Mouse (Mus musculus): ENCODE results near the gene Nek9. TPM values are rescaled to one million over a fixed set of nuclear protein-coding genes. Genes with fewer than 3 reads are reported as not detected.

Nek9 gene
- polyA plus RNA-seq, 2 experiments from 2014 or later, result 11.2 to 13.9 TPM

DNA sequence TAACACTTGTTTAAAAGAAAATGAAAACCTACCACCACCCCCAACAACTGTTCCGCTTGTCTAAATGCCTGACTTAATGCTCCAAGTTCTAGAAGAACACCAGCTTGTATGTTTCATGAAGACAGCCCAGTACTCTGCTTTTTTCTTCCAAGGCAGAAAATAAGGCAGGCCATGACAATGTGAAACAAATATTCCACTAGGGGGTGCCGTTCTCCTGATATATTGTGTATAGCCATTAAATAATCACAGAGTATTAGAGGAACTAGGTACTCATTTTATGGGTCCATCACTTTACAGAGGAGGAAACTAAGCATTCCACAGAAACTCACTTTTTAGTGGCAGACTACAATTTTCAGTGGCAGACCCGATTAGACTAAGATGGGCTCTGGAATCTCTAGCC is 7.2 kb upstream of the Nek9 start:
- ATAC-seq, result peak; percentile 92

DNA sequence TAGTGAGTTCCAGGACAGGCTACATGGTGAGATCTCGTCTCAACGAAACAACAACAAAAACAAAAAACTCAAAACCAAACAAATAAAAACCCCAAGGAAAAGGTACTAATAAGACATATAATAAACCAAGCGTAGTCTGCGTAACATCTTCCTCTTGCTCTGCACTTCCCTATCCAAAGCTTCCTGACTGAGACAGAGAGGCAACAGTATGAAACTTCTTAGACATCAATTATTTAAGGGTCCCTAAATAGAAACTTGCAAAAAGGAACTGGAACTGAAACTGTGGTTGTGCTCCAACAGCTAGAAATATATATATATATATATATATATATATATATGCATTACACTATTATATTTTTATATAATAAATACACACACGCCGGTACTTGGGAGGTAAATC is 6.4 kb upstream of the Nek9 start:
- ATAC-seq, result no peak

DNA sequence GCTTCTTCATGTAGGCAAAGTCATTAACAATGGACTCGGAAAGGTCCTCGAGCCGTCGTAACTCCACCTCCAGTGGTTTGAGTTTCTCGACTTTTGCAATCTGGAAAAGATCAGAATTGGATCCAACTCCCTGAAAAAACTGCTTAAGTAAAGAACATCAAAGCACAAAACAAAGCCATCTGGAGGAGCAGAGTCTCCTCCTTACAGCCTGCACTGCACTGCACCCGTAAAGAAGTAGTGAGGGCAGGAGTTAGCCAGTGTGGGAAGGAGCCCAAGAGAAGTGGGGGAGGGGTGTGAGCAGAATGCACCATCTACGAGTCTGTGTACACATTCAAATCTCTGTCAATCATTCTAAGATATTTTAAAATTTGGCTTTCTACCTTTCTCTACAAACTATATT is 5.1 kb upstream of the Nek9 start:
- no peak for ATAC-seq

DNA sequence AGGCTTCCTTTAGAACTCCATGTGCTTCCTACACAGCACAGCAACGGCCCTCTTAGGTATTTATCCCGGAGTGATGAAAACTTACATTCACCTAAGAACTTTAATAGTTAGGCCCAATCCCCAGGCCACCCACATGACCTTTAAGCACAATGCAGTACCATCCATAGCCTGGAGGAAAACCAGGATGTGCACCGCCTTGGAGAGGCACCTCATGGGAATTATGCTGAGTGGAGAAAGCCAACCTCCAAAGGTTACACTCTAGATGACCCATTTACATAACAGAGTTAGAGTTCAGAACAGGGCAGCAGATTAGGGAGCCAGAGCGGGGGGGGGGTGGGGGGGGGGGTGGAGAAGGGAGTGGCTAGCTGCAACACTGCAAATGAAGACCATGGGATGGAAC is 3.1 kb upstream of the Nek9 start:
- ATAC-seq, result no peak

DNA sequence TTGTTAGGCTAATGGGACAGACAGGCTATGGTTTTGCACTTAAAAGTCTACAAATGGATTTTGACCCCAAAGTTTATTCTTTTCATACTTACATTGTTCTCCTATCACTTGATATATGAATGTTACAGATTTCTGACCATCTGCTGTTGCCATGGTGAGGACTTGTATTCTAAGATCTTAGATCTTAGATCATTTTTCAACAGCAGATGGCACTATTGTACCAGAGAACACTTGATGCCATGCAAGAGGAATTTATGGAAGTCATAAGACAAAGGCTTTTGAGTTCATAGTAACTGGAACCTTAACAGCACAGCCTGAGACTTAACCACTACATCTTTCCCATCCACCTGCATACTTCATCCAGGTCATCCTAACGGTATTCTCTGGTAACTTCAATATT is 2.0 kb upstream of the Nek9 start:
- peak; percentile 35 for ATAC-seq

DNA sequence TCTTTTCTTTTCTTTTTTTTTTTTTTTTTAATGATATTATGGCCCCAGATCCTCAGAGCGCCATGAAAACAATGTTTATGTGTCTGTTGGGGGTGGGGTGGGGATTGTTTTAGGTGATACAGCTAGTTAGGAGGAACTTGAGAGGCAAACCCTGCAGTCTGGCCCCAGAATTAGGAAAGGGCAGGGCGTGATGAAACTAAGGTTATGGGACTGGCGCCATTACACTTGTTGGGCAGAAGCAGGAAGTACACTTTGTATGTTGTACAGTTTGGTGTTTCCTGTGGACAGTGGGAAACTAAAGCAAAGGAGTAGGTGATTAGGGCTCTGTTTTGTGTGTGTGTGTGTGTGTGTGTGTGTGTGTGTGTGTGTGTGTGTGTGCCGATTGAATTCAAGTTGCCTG is 785 bp upstream of the Nek9 start:
- peak; percentile 22 for ATAC-seq

DNA sequence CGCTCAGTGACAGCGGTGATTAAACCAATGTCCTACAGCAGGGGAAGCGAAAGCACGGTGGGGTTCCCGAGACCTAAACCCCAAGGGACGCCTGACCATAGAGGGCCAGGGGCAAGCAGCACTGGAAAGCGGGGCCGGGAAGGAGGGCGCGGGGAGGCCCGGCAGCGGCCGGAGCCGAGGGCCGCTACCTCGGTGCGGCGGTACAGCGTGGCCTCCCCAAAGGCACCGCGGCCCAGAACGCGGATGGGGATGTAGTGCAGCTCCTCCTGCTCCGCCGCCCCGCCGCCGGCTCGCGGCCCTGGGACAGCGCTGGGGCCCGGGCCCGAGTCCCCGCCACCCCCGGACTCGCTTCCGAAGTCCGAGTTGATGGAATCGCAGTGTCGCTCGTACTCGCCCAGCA is 347 bp downstream of the Nek9 start:
- peak; percentile 40 for ATAC-seq

DNA sequence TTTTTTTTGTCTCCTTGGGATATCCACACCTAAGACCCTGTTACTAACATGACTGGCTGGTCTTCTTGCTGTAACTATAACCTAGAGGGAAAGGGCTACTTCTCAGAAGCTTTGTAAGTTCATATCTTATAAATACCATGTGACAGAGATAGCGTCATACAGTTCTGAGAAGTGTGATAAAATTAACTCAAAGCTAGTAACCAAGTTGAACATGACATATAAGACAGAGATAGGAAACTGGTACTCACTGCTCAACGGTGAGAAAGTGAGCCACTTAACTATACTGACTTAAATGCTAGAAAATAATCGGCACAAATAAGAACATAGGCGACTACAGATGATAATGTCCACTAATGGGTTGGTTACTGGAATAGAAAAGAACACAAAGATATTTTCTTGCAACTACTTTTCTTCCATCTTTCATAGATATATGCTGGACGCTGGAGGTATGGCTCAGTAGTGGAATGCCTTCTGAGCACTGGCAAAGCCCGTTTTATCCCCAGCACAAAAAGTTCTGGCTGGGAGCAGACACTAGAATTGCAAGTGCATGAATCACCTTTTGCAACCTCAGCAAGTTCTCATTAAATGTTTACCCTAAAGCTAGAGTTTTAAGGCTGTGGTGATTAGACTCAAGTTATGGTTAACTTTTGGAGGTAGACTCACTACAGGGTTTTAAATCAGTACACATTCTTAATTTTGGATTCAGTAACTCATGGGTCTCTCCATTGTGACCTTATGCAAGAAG is 1.4 kb downstream of the Nek9 start:
- ATAC-seq, result no peak

DNA sequence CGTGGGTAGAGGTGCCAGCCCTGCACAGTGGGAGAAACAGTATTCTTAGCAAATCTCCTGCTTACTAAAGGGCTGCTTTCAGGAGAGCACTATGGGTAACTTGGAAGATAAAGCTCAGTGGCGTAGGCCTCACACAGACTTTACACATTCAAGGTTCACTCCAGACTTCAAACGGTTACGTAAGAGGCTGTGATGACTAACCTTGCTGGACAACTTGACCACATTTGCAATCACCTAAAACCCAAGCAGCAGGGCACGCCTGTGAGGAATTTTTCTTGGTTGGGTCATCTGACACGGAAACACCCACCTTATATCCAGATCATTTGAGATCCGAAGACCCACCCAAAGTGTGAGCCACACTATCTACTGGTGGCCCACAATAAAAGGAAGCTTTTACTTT is 9.0 kb downstream of the Nek9 start:
- ATAC-seq, result no peak

DNA sequence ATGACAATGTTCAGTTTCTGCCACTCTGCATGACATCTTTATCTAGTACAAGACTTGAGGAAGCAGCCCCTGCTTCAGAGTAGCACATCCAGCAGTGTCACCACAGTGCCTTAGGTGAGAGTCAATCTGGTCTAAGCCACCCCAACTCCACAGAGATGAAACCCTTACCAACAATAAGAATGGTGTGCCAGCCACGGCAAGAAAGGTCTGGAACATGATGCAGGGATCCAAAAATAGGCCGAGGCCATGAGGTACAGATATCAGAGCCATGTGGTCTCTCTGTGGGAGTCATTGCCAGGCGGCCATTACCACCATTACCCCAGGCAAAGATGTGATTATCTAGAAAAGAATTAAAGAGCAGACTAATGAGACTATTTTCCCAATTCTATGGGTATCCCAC is 30.5 kb downstream of the Nek9 start:
- no peak for ATAC-seq

DNA sequence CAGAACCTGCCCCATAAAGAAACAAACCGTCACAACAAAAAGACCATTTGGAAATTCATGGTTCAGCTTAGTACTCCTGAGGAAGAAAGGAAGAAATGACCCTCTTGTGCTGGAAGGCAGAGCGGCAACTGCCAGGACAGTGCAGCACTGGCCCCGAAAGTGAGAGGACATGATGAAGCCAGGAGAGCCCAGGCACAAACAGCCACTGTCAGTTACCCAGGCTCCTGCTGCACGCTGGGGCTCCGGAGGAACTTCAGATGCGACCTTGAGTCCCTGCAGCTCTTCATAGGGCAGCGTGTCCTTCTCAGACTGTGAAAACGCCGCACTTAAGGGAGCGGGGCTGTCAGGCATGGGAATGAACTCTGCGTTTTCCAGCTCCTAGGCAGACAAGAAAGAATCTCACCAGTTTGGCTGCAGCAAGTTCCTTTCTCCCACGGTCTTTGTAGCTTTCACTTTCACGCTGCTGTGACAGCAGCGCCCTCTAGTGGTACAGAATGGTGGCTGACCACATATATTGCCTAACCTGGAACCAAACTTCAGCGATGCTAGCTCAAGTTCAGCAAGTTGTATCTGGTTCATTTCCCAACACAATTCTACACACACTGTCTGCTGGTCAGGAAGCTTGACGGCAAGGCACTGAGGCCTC is 33.8 kb downstream of the Nek9 start:
- peak; percentile 84 for ATAC-seq

DNA sequence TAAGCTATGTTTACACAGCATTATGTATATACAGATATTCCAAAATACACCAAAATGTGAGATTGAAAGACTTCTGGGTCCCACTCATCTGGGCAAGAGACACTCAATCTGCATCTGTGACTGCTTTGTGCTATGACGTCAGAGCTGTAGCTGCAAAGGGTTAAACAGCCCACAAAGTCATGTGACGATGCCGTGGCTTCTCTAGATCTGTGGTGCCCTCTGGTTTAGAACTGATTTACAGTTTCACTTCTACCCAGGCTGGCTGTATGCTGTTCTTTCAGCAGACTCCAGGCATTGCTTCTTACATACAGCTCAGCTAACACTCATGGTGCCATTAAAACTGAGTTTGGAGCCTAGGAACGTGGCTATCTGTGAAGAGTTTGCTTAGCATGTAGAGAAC is 34.4 kb downstream of the Nek9 start:
- ATAC-seq, result peak; percentile 82

DNA sequence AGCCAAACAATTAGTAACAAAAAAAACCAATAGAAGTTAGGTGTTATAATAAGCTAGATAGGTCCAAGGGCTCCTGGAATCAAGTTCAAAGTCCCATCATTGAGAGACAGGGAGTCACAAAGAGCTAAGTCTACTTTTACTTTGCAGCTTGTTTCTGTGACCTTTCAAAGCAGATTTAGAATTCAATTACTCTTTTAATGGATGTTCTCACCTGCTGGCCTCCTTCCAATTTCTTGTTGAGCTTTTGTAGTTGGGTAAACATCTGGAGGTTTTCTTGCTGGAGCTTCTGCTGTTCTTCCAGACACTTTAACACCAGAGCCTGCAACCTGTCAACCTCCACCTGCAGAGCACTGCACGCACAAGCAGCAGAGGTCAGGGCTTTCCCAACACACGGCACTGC is 35.9 kb downstream of the Nek9 start:
- ATAC-seq, result no peak

DNA sequence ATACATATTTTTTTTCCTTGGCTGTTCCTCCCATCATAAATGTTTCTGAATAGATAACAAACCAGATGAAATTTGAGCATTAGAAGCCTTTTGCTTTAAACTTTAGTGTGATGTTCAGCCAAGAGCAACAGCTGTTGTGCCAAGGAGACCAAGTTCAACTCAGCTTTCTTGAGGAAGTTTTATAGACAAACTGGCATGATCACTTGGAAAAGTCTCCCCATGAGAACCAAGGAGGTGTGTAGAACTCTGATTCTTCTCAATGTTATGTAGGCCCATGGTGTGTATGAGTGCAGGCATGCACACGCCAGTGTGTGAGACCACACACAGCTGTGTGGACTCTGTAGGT is 40.4 kb downstream of the Nek9 start:
- no peak for ATAC-seq

DNA sequence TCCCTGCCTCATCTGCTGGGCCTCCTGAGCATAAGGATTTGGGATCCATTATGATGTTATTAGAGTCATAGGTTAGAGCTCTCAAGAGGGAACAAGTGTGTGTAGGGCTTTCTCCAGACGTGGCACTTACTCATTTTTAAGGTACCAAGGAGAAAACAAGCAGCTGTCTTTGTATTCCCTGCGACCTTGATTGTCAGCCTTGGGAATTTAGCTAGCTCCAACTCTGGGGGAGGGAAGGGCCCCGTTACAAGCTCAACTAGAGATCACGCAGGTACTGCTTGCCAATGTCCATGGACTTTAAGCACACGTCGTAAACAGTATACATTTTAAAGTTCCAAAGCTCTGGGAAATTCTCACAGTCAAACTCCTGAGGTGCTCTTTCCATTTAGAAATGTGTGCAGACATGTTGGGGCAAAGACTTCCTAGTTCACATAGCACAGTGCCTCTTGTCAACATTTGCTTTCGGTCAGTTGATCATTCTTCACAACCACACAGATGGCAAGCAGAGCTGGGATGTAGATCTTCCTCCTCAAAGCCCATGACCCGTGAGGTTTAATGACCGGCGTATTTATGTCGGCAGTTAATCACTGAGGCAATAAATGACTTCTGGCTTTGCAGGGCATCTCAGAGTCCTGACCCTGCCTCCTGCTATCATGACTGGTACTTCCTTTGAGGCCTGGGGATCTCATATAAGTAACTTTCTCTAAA is 40.9 kb downstream of the Nek9 start:
- ATAC-seq, result no peak

DNA sequence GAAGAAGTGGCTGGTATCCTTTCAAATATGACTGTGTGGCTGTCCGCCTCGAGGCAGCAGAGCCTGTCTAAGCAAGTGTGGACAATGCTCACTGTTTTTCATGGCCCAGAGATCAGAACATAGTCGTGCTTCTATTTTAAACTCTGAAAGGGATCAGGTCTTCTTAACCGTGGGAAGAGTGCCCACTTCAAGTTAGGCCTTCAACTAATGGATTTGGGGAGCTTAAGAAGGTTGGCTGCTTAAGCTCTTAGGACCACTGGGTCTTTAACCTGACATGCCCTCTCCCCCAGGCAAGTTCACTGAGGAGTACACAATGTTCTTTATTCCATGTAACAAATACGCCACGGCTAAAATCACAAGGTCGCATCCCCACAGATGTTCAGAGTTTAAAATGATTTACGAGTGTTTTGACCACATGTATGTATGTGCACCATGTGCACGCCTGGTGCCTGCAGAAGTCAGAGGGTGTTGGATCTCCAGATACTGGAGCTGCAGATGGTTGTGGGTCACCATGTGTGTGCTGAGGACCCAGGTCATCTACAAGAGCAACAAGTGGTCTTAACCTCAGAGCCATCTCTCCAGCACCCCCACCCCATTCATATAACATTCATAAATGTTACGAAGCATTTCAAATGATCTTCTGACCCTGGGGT is 41.7 kb downstream of the Nek9 start:
- ATAC-seq, result no peak

DNA sequence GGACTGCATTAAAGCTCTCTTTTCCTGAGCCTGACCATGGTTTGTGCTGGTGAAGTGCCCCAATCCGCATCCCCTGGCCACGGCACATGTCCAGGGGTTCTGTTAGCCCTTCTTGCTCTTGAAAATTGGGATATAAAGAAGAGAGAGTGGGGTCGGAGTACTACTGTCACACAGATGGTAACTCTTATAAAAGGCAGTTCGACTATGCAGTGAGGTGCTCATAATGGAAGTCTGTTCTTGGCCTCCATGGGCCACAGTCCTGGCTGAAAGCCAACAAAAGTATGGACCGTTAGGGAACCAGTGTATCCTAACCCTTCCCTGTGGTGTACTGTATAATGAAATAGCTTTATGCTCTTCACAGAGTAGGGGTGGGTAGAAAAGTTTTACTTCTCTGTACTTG is 42.2 kb downstream of the Nek9 start:
- no peak for ATAC-seq

DNA sequence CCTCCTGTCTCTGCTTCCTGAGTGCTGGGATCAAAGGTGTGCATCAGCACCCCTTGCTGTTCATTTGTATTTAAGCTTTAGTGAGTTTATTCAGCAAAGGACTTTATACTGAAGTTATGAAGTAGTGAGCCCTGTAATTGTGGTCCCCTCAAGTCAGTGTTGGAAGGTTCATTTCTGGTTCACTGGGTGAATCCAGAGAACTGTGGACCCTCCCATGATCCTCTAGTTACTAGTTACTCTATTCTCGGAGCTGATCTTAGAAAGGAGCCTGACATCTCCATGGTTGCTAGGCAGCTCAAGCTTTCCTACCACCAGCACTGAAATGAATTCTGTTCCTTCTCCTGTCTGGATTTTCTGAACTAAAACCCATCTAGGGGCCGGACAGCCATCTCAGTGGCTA is 43.7 kb downstream of the Nek9 start:
- no peak for ATAC-seq

DNA sequence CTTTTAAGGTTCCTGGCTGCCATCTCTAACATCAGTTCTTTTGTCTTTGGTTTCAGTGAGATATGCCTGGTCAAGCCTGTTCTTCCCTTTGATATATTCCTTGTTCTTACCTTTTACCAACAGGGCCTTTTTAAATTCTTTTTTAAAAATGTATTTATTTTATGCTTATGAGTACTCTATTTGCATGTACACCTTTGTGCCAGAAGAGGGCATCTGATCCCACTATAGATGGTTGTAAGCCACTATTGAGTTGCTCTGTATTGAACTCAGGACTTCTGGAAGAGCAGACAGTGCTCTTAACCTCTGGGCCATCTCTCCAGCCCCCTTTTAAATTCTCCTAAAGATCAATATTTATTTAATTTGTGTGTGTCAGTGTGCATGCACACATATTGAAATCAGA is 46.3 kb downstream of the Nek9 start:
- no peak for ATAC-seq

DNA sequence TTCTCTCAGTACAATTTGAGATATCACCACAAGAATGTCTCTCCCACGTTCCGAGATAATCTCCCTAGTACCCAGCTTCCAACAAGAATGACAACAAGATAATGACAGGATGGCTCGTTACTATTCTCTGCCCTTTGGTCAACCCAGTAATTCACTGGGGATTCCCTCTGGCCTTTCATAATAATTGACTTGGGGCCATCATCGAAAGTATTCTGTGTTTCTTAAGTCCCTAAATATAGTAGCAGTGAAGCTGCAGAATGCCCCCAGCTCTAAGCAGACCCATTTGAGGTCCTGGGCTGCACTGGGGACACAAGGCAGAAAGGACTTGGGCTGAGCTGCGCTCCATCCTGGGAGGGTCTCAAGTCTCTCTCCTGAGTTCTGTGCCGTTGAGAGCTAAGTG is 46.9 kb downstream of the Nek9 start:
- no peak for ATAC-seq

DNA sequence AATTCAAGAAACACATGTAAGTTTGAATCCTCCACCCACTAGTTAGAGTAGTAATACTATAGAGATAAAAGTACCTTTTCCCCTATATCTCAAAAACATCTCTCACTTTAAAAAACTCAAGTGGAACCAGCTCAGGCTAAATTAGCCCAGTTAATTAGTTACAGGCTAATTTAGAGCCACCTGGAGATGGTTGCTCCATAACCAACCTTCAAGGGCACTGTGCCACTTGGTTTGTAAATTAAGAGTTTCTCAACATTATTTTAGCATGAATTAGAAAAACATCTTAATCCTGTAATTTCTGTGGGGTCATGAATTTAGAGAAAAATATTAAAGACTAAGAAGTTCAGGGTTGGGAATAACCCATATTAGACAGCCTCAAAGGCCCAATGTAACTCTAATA is 47.6 kb downstream of the Nek9 start:
- ATAC-seq, result no peak

DNA sequence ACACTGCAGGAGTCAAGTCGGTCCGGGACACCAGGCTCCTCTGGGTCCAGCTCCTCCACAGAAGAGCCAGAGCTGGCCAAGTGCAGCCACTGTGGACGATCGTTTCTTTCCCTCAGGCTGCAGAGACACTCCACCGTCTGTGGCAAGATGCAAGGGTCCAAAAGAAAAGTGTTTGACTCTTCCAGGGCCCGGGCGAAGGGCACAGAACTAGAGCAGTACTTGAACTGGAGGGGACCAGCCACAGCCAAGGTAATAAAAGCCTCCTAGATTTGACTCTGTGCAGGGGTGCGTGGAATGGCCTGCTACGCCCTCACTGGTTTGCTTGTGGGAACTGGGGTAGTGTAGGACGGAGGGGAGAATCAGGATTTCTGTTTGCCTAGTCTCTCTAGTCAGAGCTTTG is 48.5 kb downstream of the Nek9 start:
- no peak for ATAC-seq

DNA sequence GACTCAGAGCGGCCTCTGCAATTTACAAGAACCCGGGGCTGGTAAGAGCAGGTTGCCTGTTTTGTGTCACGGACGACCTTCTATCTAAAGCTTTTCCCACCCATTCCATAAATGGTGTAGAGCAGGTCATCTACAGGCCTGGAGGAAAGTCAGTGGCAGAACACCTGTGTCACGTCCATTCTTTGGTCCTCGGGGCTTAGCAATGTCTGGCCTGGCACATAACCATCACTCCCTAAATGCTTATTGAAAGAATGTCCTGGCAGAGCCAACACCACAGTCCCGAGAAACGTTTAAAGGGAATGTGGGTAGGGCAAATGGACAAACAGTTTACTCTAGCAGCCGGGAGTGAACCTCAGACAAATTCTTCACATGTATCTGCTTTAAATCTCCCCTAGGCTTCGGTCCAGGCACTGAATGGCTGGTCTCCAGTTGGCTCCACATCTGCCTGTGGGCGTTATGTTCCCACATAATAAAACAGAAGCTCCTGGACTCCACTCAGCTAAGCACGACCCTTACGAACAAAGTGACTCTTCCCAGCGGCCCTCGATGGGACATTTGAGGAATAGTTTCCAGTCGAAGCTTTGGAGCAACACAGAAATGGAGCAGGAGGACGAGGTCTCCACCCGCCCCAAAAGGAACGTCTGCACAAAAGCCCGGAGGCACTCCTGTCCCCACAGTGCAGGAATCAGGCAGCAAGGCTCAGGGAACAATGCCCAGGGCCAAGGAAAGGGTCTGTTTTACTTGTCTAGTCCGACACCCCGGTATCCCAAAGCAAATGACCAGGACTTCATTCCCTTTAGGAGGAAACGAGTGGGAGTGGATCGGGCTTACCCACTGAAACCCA is 49.8 kb downstream of the Nek9 start:
- ATAC-seq, result no peak

All from CD4-positive, CD25-positive, alpha-beta regulatory T cell, adult 4 months (primary cell).